Mouse (Mus musculus): ENCODE measurements at regions not wholly inside any gene's neighbourhood (a gene's known extent, or its start where the extent isn't known, plus 50 kb on each side); places are given as distances from the start of the nearest gene placed in this dataset.

DNA sequence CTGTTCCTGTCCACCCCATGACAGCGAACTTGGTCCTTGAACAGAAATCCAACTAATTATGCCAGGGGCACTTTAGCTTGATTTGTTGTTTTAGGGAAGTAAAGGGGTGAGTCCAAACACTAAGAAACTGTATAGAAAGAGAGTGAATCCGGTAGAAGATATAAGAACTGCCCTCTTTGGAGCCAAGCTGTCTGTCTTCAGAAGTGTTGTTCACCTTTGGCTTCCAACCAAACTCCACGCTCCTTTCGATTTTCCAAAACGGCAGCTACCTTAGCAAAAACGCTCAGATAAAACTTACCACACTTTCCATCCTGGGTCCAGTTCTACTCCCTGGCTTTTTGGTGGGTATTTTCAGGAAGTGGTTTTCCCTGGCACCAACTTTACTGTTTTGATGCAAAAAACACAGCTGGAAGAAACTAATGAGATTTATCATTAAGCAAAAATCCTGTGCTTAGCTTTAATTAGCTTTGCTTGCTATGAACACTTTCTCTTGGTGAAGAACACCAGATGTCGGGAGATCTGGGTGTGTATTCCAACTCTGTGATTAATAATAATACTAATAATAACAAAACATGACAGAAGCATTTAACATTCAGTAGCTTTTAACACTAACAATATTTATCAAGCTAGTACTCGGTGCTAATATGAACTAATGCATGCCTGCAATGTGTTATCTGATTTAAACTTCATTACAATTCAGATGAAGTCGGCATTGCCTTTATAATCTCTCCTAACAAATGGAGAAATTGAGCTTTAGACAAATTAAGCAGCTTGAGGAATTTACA lies 365.3 kb downstream of the Ets1 start:
- no peaks in the 10 kb centered on the region for H3K27me3 ChIP-seq (replicated peaks)
- no peak overlapping the region for H3K27ac ChIP-seq
- 0 out of 2 replicates have a peak, but pooled peaks have one; percentile 10 for ATAC-seq (ENCODE audit: insufficient read depth, low FRiP score, low read depth)
- WGBS = 33% methylated on average over 9 of the region's 9 CpGs
- peak overlapping the region; percentile 28 for H3K4me2 ChIP-seq
- no peak overlapping the region for H3K9ac ChIP-seq
- no peak overlapping the region for H3K4me3 ChIP-seq (replicated peaks)
- H3K4me1 ChIP-seq = no peaks in the 10 kb centered on the region
- no peaks in the 10 kb centered on the region for H3K9me3 ChIP-seq
- H3K36me3 ChIP-seq = no peaks in the 10 kb centered on the region

GRCm38 (mm10) chr9:33003880-33004279 lies 367.9 kb downstream of the Ets1 start:
- Histone ChIP-seq H3K4me2 (no peak overlapping the region), H3K27ac (no peak overlapping the region), H3K36me3 (no peaks in the 10 kb centered on the region), H3K9ac (no peak overlapping the region), H3K27me3 (replicated peaks) (no peaks in the 10 kb centered on the region), H3K9me3 (no peaks in the 10 kb centered on the region), H3K4me1 (no peaks in the 10 kb centered on the region), H3K4me3 (replicated peaks) (no peak overlapping the region)
- 91% methylated on average over 1 of the region's 1 CpGs for WGBS
- no peak for ATAC-seq (ENCODE audit: insufficient read depth, low FRiP score, low read depth)

DNA sequence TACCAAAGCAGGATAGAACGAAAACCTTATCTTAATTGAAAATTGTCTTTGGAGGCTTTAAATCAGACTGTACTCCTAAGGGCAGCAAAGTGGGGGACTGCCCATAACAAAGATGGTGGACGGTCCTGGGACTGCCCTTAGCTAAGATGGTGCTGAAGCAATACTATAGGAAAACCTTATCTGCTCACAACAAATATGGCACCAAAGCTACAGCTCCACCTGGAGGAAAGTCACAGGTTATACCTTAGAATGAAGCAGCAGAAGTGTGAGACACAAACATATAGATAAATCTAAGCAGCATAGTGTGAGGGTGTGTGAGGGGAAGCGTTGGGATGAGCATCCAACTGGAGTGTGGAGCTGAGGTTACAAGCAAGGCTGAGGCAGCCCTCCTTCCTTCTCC lies 368.5 kb downstream of the Ets1 start:
- H3K9ac ChIP-seq = no peak overlapping the region

DNA sequence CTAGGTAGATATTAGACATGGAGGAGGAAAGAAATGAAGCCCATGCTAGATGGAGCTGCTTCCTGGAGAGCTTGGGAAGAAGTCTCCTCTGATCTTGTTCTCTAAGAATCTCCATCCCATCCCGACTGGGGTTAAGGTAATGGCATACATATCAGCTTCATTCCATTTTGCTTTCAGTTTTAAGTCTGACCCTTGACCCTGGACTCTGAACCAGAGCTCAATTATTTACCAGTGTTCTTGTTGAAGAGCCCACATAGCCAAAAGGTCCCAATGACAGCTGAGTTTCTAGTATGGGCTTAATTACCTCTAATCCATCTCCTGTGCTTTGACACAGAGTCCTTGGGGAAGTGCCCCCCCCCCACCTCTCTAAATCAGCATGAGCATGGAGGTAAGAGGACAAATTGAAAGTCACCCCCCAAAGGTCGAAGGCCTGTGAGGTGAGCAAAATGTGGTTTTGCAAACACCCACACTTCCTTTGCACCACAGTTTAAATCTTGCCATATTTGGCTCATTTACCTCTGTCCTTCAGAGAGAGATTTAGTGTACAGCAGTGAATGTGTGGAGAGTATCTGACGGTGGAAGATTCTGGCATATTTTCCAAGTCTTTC lies 371.5 kb downstream of the Ets1 start:
- Histone ChIP-seq H3K9ac (no peak overlapping the region), H3K27me3 (replicated peaks) (no peaks in the 10 kb centered on the region), H3K9me3 (no peaks in the 10 kb centered on the region), H3K27ac (no peak overlapping the region), H3K4me3 (replicated peaks) (no peak overlapping the region), H3K36me3 (no peaks in the 10 kb centered on the region), H3K4me2 (no peak overlapping the region), H3K4me1 (no peaks in the 10 kb centered on the region)
- WGBS = 67% methylated on average over 3 of the region's 3 CpGs
- ATAC-seq (ENCODE audit: insufficient read depth, low FRiP score, low read depth) = no peak

More for the DNA sequence above, 368.5 kb downstream of the Ets1 start:
- no peak overlapping the region for H3K4me3 ChIP-seq (replicated peaks)
- no peaks in the 10 kb centered on the region for H3K4me1 ChIP-seq
- no peak for ATAC-seq (ENCODE audit: insufficient read depth, low FRiP score, low read depth)
- WGBS = 86% methylated on average over 3 of the region's 3 CpGs
- H3K36me3 ChIP-seq = no peaks in the 10 kb centered on the region
- no peak overlapping the region for H3K27ac ChIP-seq
- H3K4me2 ChIP-seq = no peak overlapping the region
- H3K27me3 ChIP-seq (replicated peaks) = no peaks in the 10 kb centered on the region
- H3K9me3 ChIP-seq = no peaks in the 10 kb centered on the region

DNA sequence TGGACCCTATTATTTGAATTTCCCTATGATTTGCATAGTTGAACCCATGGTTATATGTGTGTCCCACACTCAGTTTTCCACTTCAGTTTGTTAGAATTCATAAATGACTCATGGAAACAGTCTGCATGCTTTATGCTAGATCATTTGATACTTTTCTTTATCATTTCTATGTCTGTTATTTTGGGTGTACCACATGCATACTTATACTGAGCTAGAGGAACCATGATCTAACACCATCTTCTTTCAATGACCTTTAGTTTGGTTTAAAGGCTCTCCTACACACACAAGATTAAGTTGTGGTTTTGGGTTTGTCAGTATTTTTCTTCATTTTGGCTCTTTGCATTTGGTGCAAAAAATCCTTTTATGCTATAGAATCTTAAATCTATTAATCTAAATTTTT lies 375.2 kb downstream of the Ets1 start:
- Histone ChIP-seq H3K9ac (no peak overlapping the region), H3K4me1 (no peaks in the 10 kb centered on the region), H3K4me3 (replicated peaks) (no peak overlapping the region), H3K4me2 (no peak overlapping the region), H3K27me3 (replicated peaks) (no peaks in the 10 kb centered on the region), H3K9me3 (no peaks in the 10 kb centered on the region), H3K27ac (no peak overlapping the region), H3K36me3 (no peaks in the 10 kb centered on the region)
- ATAC-seq (ENCODE audit: insufficient read depth, low FRiP score, low read depth) = no peak

- Histone ChIP-seq H3K4me1 (no peaks in the 10 kb centered on the region), H3K4me3 (replicated peaks) (no peak overlapping the region), H3K36me3 (no peaks in the 10 kb centered on the region), H3K27ac (no peak overlapping the region), H3K9ac (no peak overlapping the region), H3K27me3 (replicated peaks) (no peaks in the 10 kb centered on the region), H3K9me3 (no peaks in the 10 kb centered on the region), H3K4me2 (no peak overlapping the region)
- ATAC-seq (ENCODE audit: insufficient read depth, low FRiP score, low read depth) = no peak
- WGBS = 70% methylated on average over 3 of the region's 3 CpGs
These were observed 399.4 kb downstream of the Ets1 start for GRCm38 (mm10) chr9:33035401-33035800.

GRCm38 (mm10) chr9:33039221-33039790 lies 403.3 kb downstream of the Ets1 start:
- H3K27ac ChIP-seq = no peak overlapping the region
- no peak for ATAC-seq (ENCODE audit: insufficient read depth, low FRiP score, low read depth)

DNA sequence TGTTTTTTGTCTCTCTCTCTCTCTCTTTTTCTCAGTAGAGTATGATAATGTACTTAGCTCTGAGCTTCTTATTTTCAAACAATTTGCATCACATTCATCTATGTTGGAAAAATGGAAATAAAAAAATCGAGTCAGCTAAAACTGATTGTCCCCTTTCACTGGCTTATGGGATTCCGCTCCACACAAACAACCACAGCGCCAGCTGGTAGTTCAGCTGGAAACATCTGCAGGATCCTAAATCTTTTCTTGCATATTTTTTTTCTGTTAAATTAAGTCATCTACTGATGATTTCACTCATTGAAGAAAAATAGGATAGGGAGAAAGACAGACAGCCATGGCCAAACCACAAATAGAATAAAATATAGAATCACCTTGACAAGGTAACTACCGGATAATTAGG lies 414.8 kb downstream of the Ets1 start:
- WGBS = 74% methylated on average over 4 of the region's 4 CpGs
- H3K9ac ChIP-seq = no peak overlapping the region
- no peaks in the 10 kb centered on the region for H3K27me3 ChIP-seq (replicated peaks)
- H3K4me1 ChIP-seq = no peaks in the 10 kb centered on the region
- no peaks in the 10 kb centered on the region for H3K36me3 ChIP-seq
- no peak overlapping the region for H3K4me2 ChIP-seq
- no peaks in the 10 kb centered on the region for H3K9me3 ChIP-seq
- no peak overlapping the region for H3K4me3 ChIP-seq (replicated peaks)
- no peak for ATAC-seq (ENCODE audit: insufficient read depth, low FRiP score, low read depth)
- H3K27ac ChIP-seq = no peak overlapping the region

More at GRCm38 (mm10) chr9:33039221-33039790, 403.3 kb downstream of the Ets1 start:
- WGBS = 49% methylated on average over 4 of the region's 4 CpGs
- Histone ChIP-seq H3K4me1 (no peaks in the 10 kb centered on the region), H3K9ac (no peak overlapping the region), H3K4me2 (no peak overlapping the region), H3K4me3 (replicated peaks) (no peak overlapping the region), H3K36me3 (no peaks in the 10 kb centered on the region), H3K9me3 (no peaks in the 10 kb centered on the region), H3K27me3 (replicated peaks) (no peaks in the 10 kb centered on the region)

- 80% methylated on average over 6 of the region's 6 CpGs for WGBS
- ATAC-seq (ENCODE audit: insufficient read depth, low FRiP score, low read depth) = no peak
- no peak overlapping the region for H3K4me2 ChIP-seq
These were observed 424.7 kb downstream of the Ets1 start for GRCm38 (mm10) chr9:33060636-33061264.

DNA sequence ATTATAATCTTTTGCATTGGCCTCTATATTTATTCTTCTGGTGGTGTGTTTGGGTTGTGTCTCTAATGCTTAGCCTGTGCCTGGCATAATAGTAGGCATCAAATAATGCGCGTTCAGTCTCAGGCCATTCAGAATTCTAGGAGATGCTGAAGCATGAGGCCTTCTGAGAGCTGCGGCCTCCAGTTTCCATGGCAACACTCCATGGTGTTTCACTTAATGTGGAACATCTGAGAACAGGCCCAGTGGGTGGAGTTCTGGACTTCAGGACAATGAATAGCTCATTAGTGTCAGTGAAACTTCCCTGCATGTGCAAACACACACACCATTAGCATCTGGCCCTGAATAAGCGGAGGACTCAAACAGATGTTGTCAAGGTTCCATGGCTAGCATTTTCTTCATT lies 426.5 kb downstream of the Ets1 start:
- no peaks in the 10 kb centered on the region for H3K27me3 ChIP-seq (replicated peaks)
- H3K4me3 ChIP-seq (replicated peaks) = no peak overlapping the region
- WGBS = 64% methylated on average over 4 of the region's 4 CpGs
- peaks cover 4% of the 10 kb centered on the region; the same call in 1 of the 2 replicates for H3K4me1 ChIP-seq
- H3K9ac ChIP-seq = no peak overlapping the region
- no peak overlapping the region for H3K27ac ChIP-seq
- no peak overlapping the region for H3K4me2 ChIP-seq
- no peaks in the 10 kb centered on the region for H3K36me3 ChIP-seq
- H3K9me3 ChIP-seq = no peaks in the 10 kb centered on the region
- no peak for ATAC-seq (ENCODE audit: insufficient read depth, low FRiP score, low read depth)

More at GRCm38 (mm10) chr9:33060636-33061264, 424.7 kb downstream of the Ets1 start:
- Histone ChIP-seq H3K36me3 (no peaks in the 10 kb centered on the region), H3K27ac (no peak overlapping the region), H3K9ac (no peak overlapping the region), H3K4me1 (peaks cover 4% of the 10 kb centered on the region; the same call in 1 of the 2 replicates), H3K9me3 (no peaks in the 10 kb centered on the region), H3K4me3 (replicated peaks) (no peak overlapping the region), H3K27me3 (replicated peaks) (no peaks in the 10 kb centered on the region)

DNA sequence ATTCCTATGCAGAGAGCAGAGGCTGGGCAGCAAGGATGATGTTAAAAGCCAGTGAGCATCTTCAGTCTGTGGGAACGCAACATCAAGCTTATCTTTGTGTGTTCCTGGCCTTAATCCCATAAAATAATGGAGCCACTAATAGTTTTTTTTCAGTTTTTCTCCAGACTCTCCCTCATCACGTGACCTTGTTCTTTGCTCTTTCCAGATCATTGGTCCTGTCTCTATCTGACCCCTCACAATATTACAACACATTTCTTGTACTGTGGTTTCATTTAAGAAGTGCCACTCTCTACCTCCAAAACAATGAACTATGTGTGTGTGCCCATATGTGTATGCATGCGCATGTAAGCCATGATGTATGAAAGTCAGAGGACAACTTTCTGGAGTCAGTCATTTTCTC lies 429.3 kb downstream of the Ets1 start:
- peaks cover 4% of the 10 kb centered on the region; the same call in 1 of the 2 replicates for H3K4me1 ChIP-seq
- no peak overlapping the region for H3K9ac ChIP-seq
- H3K36me3 ChIP-seq = no peaks in the 10 kb centered on the region
- no peak for ATAC-seq (ENCODE audit: insufficient read depth, low FRiP score, low read depth)
- WGBS = 89% methylated on average over 3 of the region's 3 CpGs
- no peak overlapping the region for H3K4me3 ChIP-seq (replicated peaks)
- H3K9me3 ChIP-seq = no peaks in the 10 kb centered on the region
- H3K27me3 ChIP-seq (replicated peaks) = no peaks in the 10 kb centered on the region
- no peak overlapping the region for H3K27ac ChIP-seq
- H3K4me2 ChIP-seq = no peak overlapping the region

- ATAC-seq (ENCODE audit: insufficient read depth, low FRiP score, low read depth) = no peak
- H3K4me1 ChIP-seq = 0 out of 2 replicates have a peak, but pooled peaks cover under 1% of the 10 kb centered on the region
- no peak overlapping the region for H3K4me3 ChIP-seq (replicated peaks)
- H3K9me3 ChIP-seq = no peaks in the 10 kb centered on the region
- no peaks in the 10 kb centered on the region for H3K36me3 ChIP-seq
- no peak overlapping the region for H3K4me2 ChIP-seq
- H3K27me3 ChIP-seq (replicated peaks) = no peaks in the 10 kb centered on the region
- no peak overlapping the region for H3K9ac ChIP-seq
- WGBS = 82% methylated on average over 1 of the region's 1 CpGs
- no peak overlapping the region for H3K27ac ChIP-seq
These were observed 431.5 kb downstream of the Ets1 start for GRCm38 (mm10) chr9:33067521-33067920.

All from stomach, embryonic 15.5 days (tissue).